Mouse (Mus musculus): Measurements from ENCODE around the gene Acot6. TPM values are rescaled to one million over a fixed set of nuclear protein-coding genes. Genes with fewer than 3 reads are reported as not detected.

Acot6 gene
- polyA plus RNA-seq, 1 experiment from 2014 or later, result 0.76 TPM

- no peaks in the 10 kb centered on the region for H3K36me3 ChIP-seq (ENCODE audit: inconsistent target)
- H3K79me2 ChIP-seq (ENCODE audit: inconsistent target), result no peaks in the 10 kb centered on the region
- no peak overlapping the region for H3K4me3 ChIP-seq (ENCODE audit: inconsistent target)
- 100% methylated on average over 5 of the region's 5 CpGs for WGBS (ENCODE audit: missing documents)
- no peak overlapping the region for H3K27ac ChIP-seq
These were observed 19.1 kb downstream of the Acot6 start for GRCm38 (mm10) chr12:84119584-84119983.

- H3K4me3 ChIP-seq (ENCODE audit: inconsistent target), result no peak overlapping the region
- no peak overlapping the region for H3K27ac ChIP-seq
- 94% methylated on average over 12 of the region's 12 CpGs for WGBS (ENCODE audit: missing documents)
- no peaks in the 10 kb centered on the region for H3K36me3 ChIP-seq (ENCODE audit: inconsistent target)
- no peaks in the 10 kb centered on the region for H3K79me2 ChIP-seq (ENCODE audit: inconsistent target)
These were observed 25.4 kb downstream of the Acot6 start for GRCm38 (mm10) chr12:84125892-84126291.

- no peak overlapping the region for H3K4me3 ChIP-seq (ENCODE audit: inconsistent target)
- no peaks in the 10 kb centered on the region for H3K36me3 ChIP-seq (ENCODE audit: inconsistent target)
- whole genome bisulfite sequencing (ENCODE audit: missing documents), result 96% methylated on average over 2 of the region's 2 CpGs
- no peaks in the 10 kb centered on the region for H3K79me2 ChIP-seq (ENCODE audit: inconsistent target)
- no peak overlapping the region for H3K27ac ChIP-seq
These were observed 26.4 kb downstream of the Acot6 start for GRCm38 (mm10) chr12:84126899-84127298.

GRCm38 (mm10) chr12:84128576-84128975 is 28.1 kb downstream of the Acot6 start:
- Histone ChIP-seq H3K36me3 (ENCODE audit: inconsistent target) (no peaks in the 10 kb centered on the region), H3K4me3 (ENCODE audit: inconsistent target) (no peak overlapping the region), H3K27ac (no peak overlapping the region), H3K79me2 (ENCODE audit: inconsistent target) (no peaks in the 10 kb centered on the region)
- 94% methylated on average over 6 of the region's 6 CpGs for WGBS (ENCODE audit: missing documents)

GRCm38 (mm10) chr12:84129931-84130330 is 29.5 kb downstream of the Acot6 start:
- H3K4me3 ChIP-seq (ENCODE audit: inconsistent target), result no peak overlapping the region
- no peaks in the 10 kb centered on the region for H3K36me3 ChIP-seq (ENCODE audit: inconsistent target)
- H3K79me2 ChIP-seq (ENCODE audit: inconsistent target), result no peaks in the 10 kb centered on the region
- no peak overlapping the region for H3K27ac ChIP-seq
- 72% methylated on average over 8 of the region's 8 CpGs for WGBS (ENCODE audit: missing documents)

GRCm38 (mm10) chr12:84132265-84132664 is 31.8 kb downstream of the Acot6 start:
- no peaks in the 10 kb centered on the region for H3K36me3 ChIP-seq (ENCODE audit: inconsistent target)
- 97% methylated on average over 3 of the region's 3 CpGs for WGBS (ENCODE audit: missing documents)
- H3K79me2 ChIP-seq (ENCODE audit: inconsistent target), result no peaks in the 10 kb centered on the region
- no peak overlapping the region for H3K27ac ChIP-seq
- no peak overlapping the region for H3K4me3 ChIP-seq (ENCODE audit: inconsistent target)

GRCm38 (mm10) chr12:84137131-84137530 is 36.7 kb downstream of the Acot6 start:
- H3K79me2 ChIP-seq (ENCODE audit: inconsistent target), result no peaks in the 10 kb centered on the region
- H3K36me3 ChIP-seq (ENCODE audit: inconsistent target), result no peaks in the 10 kb centered on the region
- 95% methylated on average over 7 of the region's 7 CpGs for WGBS (ENCODE audit: missing documents)
- no peak overlapping the region for H3K27ac ChIP-seq
- no peak overlapping the region for H3K4me3 ChIP-seq (ENCODE audit: inconsistent target)

GRCm38 (mm10) chr12:84140135-84140534 is 39.7 kb downstream of the Acot6 start:
- Histone ChIP-seq H3K79me2 (ENCODE audit: inconsistent target) (no peaks in the 10 kb centered on the region), H3K4me3 (ENCODE audit: inconsistent target) (no peak overlapping the region), H3K36me3 (ENCODE audit: inconsistent target) (no peaks in the 10 kb centered on the region), H3K27ac (no peak overlapping the region)
- 84% methylated on average over 4 of the region's 4 CpGs for WGBS (ENCODE audit: missing documents)

GRCm38 (mm10) chr12:84141271-84141670 is 40.8 kb downstream of the Acot6 start:
- WGBS (ENCODE audit: missing documents), result 93% methylated on average over 4 of the region's 4 CpGs
- Histone ChIP-seq H3K27ac (no peak overlapping the region), H3K79me2 (ENCODE audit: inconsistent target) (no peaks in the 10 kb centered on the region), H3K4me3 (ENCODE audit: inconsistent target) (no peak overlapping the region), H3K36me3 (ENCODE audit: inconsistent target) (no peaks in the 10 kb centered on the region)

- 91% methylated on average over 14 of the region's 14 CpGs for WGBS (ENCODE audit: missing documents)
- Histone ChIP-seq H3K79me2 (ENCODE audit: inconsistent target) (no peaks in the 10 kb centered on the region), H3K27ac (no peak overlapping the region), H3K36me3 (ENCODE audit: inconsistent target) (no peaks in the 10 kb centered on the region), H3K4me3 (ENCODE audit: inconsistent target) (no peak overlapping the region)
These were observed 42.0 kb downstream of the Acot6 start for GRCm38 (mm10) chr12:84142281-84143050.

GRCm38 (mm10) chr12:84147954-84148621 is 47.6 kb downstream of the Acot6 start, which contains the start of gene Pnma1:
Gene Pnma1, minus strand, starts transcription at chr12:84148489.
- WGBS (ENCODE audit: missing documents), result 13% methylated on average over 48 of the region's 50 CpGs
- Histone ChIP-seq H3K4me3 (ENCODE audit: inconsistent target) (no peak within 1 kb of the TSS), H3K36me3 (ENCODE audit: inconsistent target) (peaks cover 30% of the 10 kb centered on the region), H3K79me2 (ENCODE audit: inconsistent target) (no peaks in the 10 kb centered on the region), H3K27ac (no peak within 1 kb of the TSS)

- peaks cover 36% of the 10 kb centered on the region for H3K36me3 ChIP-seq (ENCODE audit: inconsistent target)
- H3K79me2 ChIP-seq (ENCODE audit: inconsistent target), result no peaks in the 10 kb centered on the region
- whole genome bisulfite sequencing (ENCODE audit: missing documents), result 48% methylated on average over 7 of the region's 10 CpGs
- no peak overlapping the region for H3K4me3 ChIP-seq (ENCODE audit: inconsistent target)
- no peak overlapping the region for H3K27ac ChIP-seq
These were observed 48.2 kb downstream of the Acot6 start for GRCm38 (mm10) chr12:84148622-84149012.

- H3K27ac ChIP-seq, result no peak overlapping the region
- 93% methylated on average over 14 of the region's 15 CpGs for WGBS (ENCODE audit: missing documents)
- H3K36me3 ChIP-seq (ENCODE audit: inconsistent target), result peaks cover 49% of the 10 kb centered on the region
- no peaks in the 10 kb centered on the region for H3K79me2 ChIP-seq (ENCODE audit: inconsistent target)
- no peak overlapping the region for H3K4me3 ChIP-seq (ENCODE audit: inconsistent target)
These were observed 49.5 kb downstream of the Acot6 start for GRCm38 (mm10) chr12:84149971-84150370.

- no peak overlapping the region for H3K4me3 ChIP-seq (ENCODE audit: inconsistent target)
- H3K79me2 ChIP-seq (ENCODE audit: inconsistent target), result no peaks in the 10 kb centered on the region
- no peak overlapping the region for H3K27ac ChIP-seq
- H3K36me3 ChIP-seq (ENCODE audit: inconsistent target), result peaks cover 58% of the 10 kb centered on the region
- 76% methylated on average over 6 of the region's 6 CpGs for WGBS (ENCODE audit: missing documents)
These were observed 50.5 kb downstream of the Acot6 start for GRCm38 (mm10) chr12:84150976-84151375.

GRCm38 (mm10) chr12:84151911-84152310 is 51.5 kb downstream of the Acot6 start:
- Histone ChIP-seq H3K27ac (no peak overlapping the region), H3K79me2 (ENCODE audit: inconsistent target) (no peaks in the 10 kb centered on the region), H3K36me3 (ENCODE audit: inconsistent target) (peaks cover 68% of the 10 kb centered on the region), H3K4me3 (ENCODE audit: inconsistent target) (no peak overlapping the region)
- 92% methylated on average over 10 of the region's 10 CpGs for WGBS (ENCODE audit: missing documents)

Measured in macrophage (primary cell).